Mouse (Mus musculus): ENCODE data around the gene Zmiz1. TPM values are rescaled to one million over a fixed set of nuclear protein-coding genes. Genes with fewer than 3 reads are reported as not detected.

Zmiz1 gene
- polyA plus RNA-seq, 1 experiment from 2014 or later = 26.3 TPM

- no peak for ATAC-seq (ENCODE audit: insufficient read depth, low FRiP score)
- 81% methylated on average over 8 of the region's 8 CpGs for WGBS
- H3K9me3 ChIP-seq (replicated peaks; ENCODE audit: control insufficient read depth, low read length) = no peaks in the 10 kb centered on the region
- H3K27ac ChIP-seq (ENCODE audit: low read length) = no peak overlapping the region
- no peak overlapping the region for H3K4me3 ChIP-seq (replicated peaks; ENCODE audit: low read length)
- peaks cover 38% of the 10 kb centered on the region for H3K4me1 ChIP-seq (ENCODE audit: control insufficient read depth, insufficient read depth, low read length)
- no peaks in the 10 kb centered on the region for H3K27me3 ChIP-seq (ENCODE audit: control insufficient read depth, insufficient read depth, low read length)
- no peak overlapping the region for H3K9ac ChIP-seq (ENCODE audit: low read length)
- peaks cover 16% of the 10 kb centered on the region; the same call in 1 of the 2 replicates for H3K36me3 ChIP-seq (ENCODE audit: control insufficient read depth, insufficient read depth, low read length)
- H3K4me2 ChIP-seq (ENCODE audit: low read depth, low read length) = no peak overlapping the region
These were observed 77.5 kb downstream of the Zmiz1 start for GRCm38 (mm10) chr14:25536476-25536875.

GRCm38 (mm10) chr14:25537351-25537750 is 78.4 kb downstream of the Zmiz1 start:
- Histone ChIP-seq H3K4me3 (replicated peaks; ENCODE audit: low read length) (no peak overlapping the region), H3K27me3 (ENCODE audit: control insufficient read depth, insufficient read depth, low read length) (no peaks in the 10 kb centered on the region), H3K36me3 (ENCODE audit: control insufficient read depth, insufficient read depth, low read length) (peaks cover 16% of the 10 kb centered on the region; the same call in 1 of the 2 replicates), H3K9me3 (replicated peaks; ENCODE audit: control insufficient read depth, low read length) (no peaks in the 10 kb centered on the region), H3K4me2 (ENCODE audit: low read depth, low read length) (no peak overlapping the region), H3K27ac (ENCODE audit: low read length) (no peak overlapping the region), H3K9ac (ENCODE audit: low read length) (no peak overlapping the region), H3K4me1 (ENCODE audit: control insufficient read depth, insufficient read depth, low read length) (peaks cover 35% of the 10 kb centered on the region)
- 94% methylated on average over 1 of the region's 1 CpGs for WGBS
- ATAC-seq (ENCODE audit: insufficient read depth, low FRiP score) = no peak

- H3K4me1 ChIP-seq (ENCODE audit: control insufficient read depth, insufficient read depth, low read length) = peaks cover 23% of the 10 kb centered on the region
- no peak overlapping the region for H3K4me2 ChIP-seq (ENCODE audit: low read depth, low read length)
- no peak overlapping the region for H3K9ac ChIP-seq (ENCODE audit: low read length)
- no peaks in the 10 kb centered on the region for H3K9me3 ChIP-seq (replicated peaks; ENCODE audit: control insufficient read depth, low read length)
- 67% methylated on average over 2 of the region's 2 CpGs for WGBS
- H3K27me3 ChIP-seq (ENCODE audit: control insufficient read depth, insufficient read depth, low read length) = no peaks in the 10 kb centered on the region
- ATAC-seq (ENCODE audit: insufficient read depth, low FRiP score) = no peak
- peaks cover 16% of the 10 kb centered on the region; the same call in 1 of the 2 replicates for H3K36me3 ChIP-seq (ENCODE audit: control insufficient read depth, insufficient read depth, low read length)
- H3K27ac ChIP-seq (ENCODE audit: low read length) = no peak overlapping the region
- H3K4me3 ChIP-seq (replicated peaks; ENCODE audit: low read length) = no peak overlapping the region
These were observed 79.5 kb downstream of the Zmiz1 start for GRCm38 (mm10) chr14:25538522-25538921.

GRCm38 (mm10) chr14:25539493-25540116 is 80.6 kb downstream of the Zmiz1 start:
- ATAC-seq (ENCODE audit: insufficient read depth, low FRiP score) = no peak
- peaks cover 16% of the 10 kb centered on the region; the same call in 1 of the 2 replicates for H3K36me3 ChIP-seq (ENCODE audit: control insufficient read depth, insufficient read depth, low read length)

GRCm38 (mm10) chr14:25540172-25540571 is 81.2 kb downstream of the Zmiz1 start:
- H3K9me3 ChIP-seq (replicated peaks; ENCODE audit: control insufficient read depth, low read length) = no peaks in the 10 kb centered on the region
- H3K27ac ChIP-seq (ENCODE audit: low read length) = no peak overlapping the region
- no peak overlapping the region for H3K4me2 ChIP-seq (ENCODE audit: low read depth, low read length)
- H3K4me3 ChIP-seq (replicated peaks; ENCODE audit: low read length) = no peak overlapping the region
- no peaks in the 10 kb centered on the region for H3K27me3 ChIP-seq (ENCODE audit: control insufficient read depth, insufficient read depth, low read length)
- H3K36me3 ChIP-seq (ENCODE audit: control insufficient read depth, insufficient read depth, low read length) = peaks cover 16% of the 10 kb centered on the region; the same call in 1 of the 2 replicates
- no peak for ATAC-seq (ENCODE audit: insufficient read depth, low FRiP score)
- 78% methylated on average over 4 of the region's 4 CpGs for WGBS
- 0 out of 2 replicates have a peak overlapping the region, but pooled peaks have one; percentile 19 for H3K9ac ChIP-seq (ENCODE audit: low read length)
- peaks cover 8% of the 10 kb centered on the region; the same call in 1 of the 2 replicates for H3K4me1 ChIP-seq (ENCODE audit: control insufficient read depth, insufficient read depth, low read length)

More at GRCm38 (mm10) chr14:25539493-25540116, 80.6 kb downstream of the Zmiz1 start:
- no peaks in the 10 kb centered on the region for H3K9me3 ChIP-seq (replicated peaks; ENCODE audit: control insufficient read depth, low read length)
- no peaks in the 10 kb centered on the region for H3K27me3 ChIP-seq (ENCODE audit: control insufficient read depth, insufficient read depth, low read length)
- peaks cover 12% of the 10 kb centered on the region; the same call in 1 of the 2 replicates for H3K4me1 ChIP-seq (ENCODE audit: control insufficient read depth, insufficient read depth, low read length)
- no peak overlapping the region for H3K4me3 ChIP-seq (replicated peaks; ENCODE audit: low read length)
- no peak overlapping the region for H3K9ac ChIP-seq (ENCODE audit: low read length)
- H3K27ac ChIP-seq (ENCODE audit: low read length) = no peak overlapping the region
- WGBS = 74% methylated on average over 10 of the region's 10 CpGs
- H3K4me2 ChIP-seq (ENCODE audit: low read depth, low read length) = no peak overlapping the region

- WGBS = 70% methylated on average over 5 of the region's 5 CpGs
- H3K36me3 ChIP-seq (ENCODE audit: control insufficient read depth, insufficient read depth, low read length) = peaks cover 16% of the 10 kb centered on the region; the same call in 1 of the 2 replicates
- H3K27ac ChIP-seq (ENCODE audit: low read length) = no peak overlapping the region
- ATAC-seq (ENCODE audit: insufficient read depth, low FRiP score) = no peak
- H3K27me3 ChIP-seq (ENCODE audit: control insufficient read depth, insufficient read depth, low read length) = no peaks in the 10 kb centered on the region
- no peak overlapping the region for H3K9ac ChIP-seq (ENCODE audit: low read length)
- H3K4me1 ChIP-seq (ENCODE audit: control insufficient read depth, insufficient read depth, low read length) = peaks cover 9% of the 10 kb centered on the region
- no peak overlapping the region for H3K4me2 ChIP-seq (ENCODE audit: low read depth, low read length)
- H3K9me3 ChIP-seq (replicated peaks; ENCODE audit: control insufficient read depth, low read length) = no peaks in the 10 kb centered on the region
- H3K4me3 ChIP-seq (replicated peaks; ENCODE audit: low read length) = no peak overlapping the region
These were observed 82.2 kb downstream of the Zmiz1 start for GRCm38 (mm10) chr14:25541213-25541612.

- H3K4me1 ChIP-seq (ENCODE audit: control insufficient read depth, insufficient read depth, low read length) = peaks cover 24% of the 10 kb centered on the region
- no peak for ATAC-seq (ENCODE audit: insufficient read depth, low FRiP score)
- H3K4me2 ChIP-seq (ENCODE audit: low read depth, low read length) = no peak overlapping the region
- H3K9me3 ChIP-seq (replicated peaks; ENCODE audit: control insufficient read depth, low read length) = no peaks in the 10 kb centered on the region
- no peak overlapping the region for H3K4me3 ChIP-seq (replicated peaks; ENCODE audit: low read length)
- H3K36me3 ChIP-seq (ENCODE audit: control insufficient read depth, insufficient read depth, low read length) = 0 out of 2 replicates have a peak, but pooled peaks cover under 1% of the 10 kb centered on the region
- H3K27me3 ChIP-seq (ENCODE audit: control insufficient read depth, insufficient read depth, low read length) = no peaks in the 10 kb centered on the region
- H3K27ac ChIP-seq (ENCODE audit: low read length) = no peak overlapping the region
- WGBS = 88% methylated on average over 4 of the region's 4 CpGs
- H3K9ac ChIP-seq (ENCODE audit: low read length) = no peak overlapping the region
These were observed 84.1 kb downstream of the Zmiz1 start for GRCm38 (mm10) chr14:25543098-25543497.

- 92% methylated on average over 4 of the region's 4 CpGs for WGBS
- no peaks in the 10 kb centered on the region for H3K36me3 ChIP-seq (ENCODE audit: control insufficient read depth, insufficient read depth, low read length)
- no peak for ATAC-seq (ENCODE audit: insufficient read depth, low FRiP score)
- H3K27me3 ChIP-seq (ENCODE audit: control insufficient read depth, insufficient read depth, low read length) = no peaks in the 10 kb centered on the region
- H3K4me2 ChIP-seq (ENCODE audit: low read depth, low read length) = no peak overlapping the region
- H3K9ac ChIP-seq (ENCODE audit: low read length) = no peak overlapping the region
- H3K4me3 ChIP-seq (replicated peaks; ENCODE audit: low read length) = no peak overlapping the region
- H3K27ac ChIP-seq (ENCODE audit: low read length) = no peak overlapping the region
- peaks cover 30% of the 10 kb centered on the region for H3K4me1 ChIP-seq (ENCODE audit: control insufficient read depth, insufficient read depth, low read length)
- no peaks in the 10 kb centered on the region for H3K9me3 ChIP-seq (replicated peaks; ENCODE audit: control insufficient read depth, low read length)
These were observed 84.9 kb downstream of the Zmiz1 start for GRCm38 (mm10) chr14:25543927-25544326.

GRCm38 (mm10) chr14:25546852-25547621 is 88.1 kb downstream of the Zmiz1 start:
- Histone ChIP-seq H3K4me2 (ENCODE audit: low read depth, low read length) (no peak overlapping the region), H3K27me3 (ENCODE audit: control insufficient read depth, insufficient read depth, low read length) (no peaks in the 10 kb centered on the region), H3K4me1 (ENCODE audit: control insufficient read depth, insufficient read depth, low read length) (peaks cover 30% of the 10 kb centered on the region), H3K9ac (ENCODE audit: low read length) (peak overlapping the region; percentile 17; the same call in 1 of the 2 replicates), H3K27ac (ENCODE audit: low read length) (peak overlapping the region; percentile 7; the same call in 1 of the 2 replicates), H3K36me3 (ENCODE audit: control insufficient read depth, insufficient read depth, low read length) (peaks cover 3% of the 10 kb centered on the region; the same call in 1 of the 2 replicates), H3K4me3 (replicated peaks; ENCODE audit: low read length) (no peak overlapping the region), H3K9me3 (replicated peaks; ENCODE audit: control insufficient read depth, low read length) (no peaks in the 10 kb centered on the region)
- ATAC-seq (ENCODE audit: insufficient read depth, low FRiP score) = peak; percentile 27; the same call in 1 of the 2 replicates
- WGBS = 47% methylated on average over 14 of the region's 14 CpGs

All from stomach, embryonic 16.5 days (tissue).